ENCODE assay signal across 8 mouse cellular contexts in genomic region chr1:84694688-84695474, GRCm38 (mm10). TPM values are rescaled to one million over a fixed set of nuclear protein-coding genes. Genes with fewer than 3 reads are reported as not detected.
A peak's percentile ranks its signal among the peaks of the same experiment; 100 is the strongest.
DNase-seq lines count a peak whose midpoint lies in the region; ATAC-seq and TF ChIP-seq lines count a peak whose summit lies in the region.

No protein-coding gene starts in this region.

- peak; percentile 19 for DNase-seq in gastrocnemius, adult 2 months
- no peak for DNase-seq in gastrocnemius, adult 8-10 months (ENCODE audit: low spot score in 2 of 2)
- peak; percentile 54 for DNase-seq in Muller cell, postnatal 12 days (ENCODE audit: inconsistent ontology term)
- DNase-seq in embryonic facial prominence, embryonic 10.5 days (ENCODE audit: low spot score): peak; percentile 20
- peak; percentile 3 for DNase-seq in skeletal muscle tissue, adult 2 months (ENCODE audit: low read depth, low spot score)

- intact Hi-C loops in gastrocnemius, adult 2 months (cut with DNase I): no loop called here

- no peak overlapping the region for H3K9ac ChIP-seq in intestine, embryonic 15.5 days
- H3K9ac ChIP-seq in liver, embryonic 15.5 days: no peak overlapping the region

- peak overlapping the region; percentile 62 for H3K4me3 ChIP-seq in gastrocnemius, adult 2 months
- peak overlapping the region; percentile 74 for H3K4me3 ChIP-seq in embryonic facial prominence, embryonic 10.5 days
- H3K4me3 ChIP-seq in intestine, embryonic 15.5 days (replicated peaks): peak overlapping the region; percentile 45
- 0 out of 2 replicates have a peak overlapping the region, but pooled peaks have one; percentile 32 for H3K4me3 ChIP-seq in liver, embryonic 15.5 days (replicated peaks)

- peak; percentile 44 for ATAC-seq in intestine, embryonic 15.5 days
- ATAC-seq in liver, embryonic 15.5 days (ENCODE audit: insufficient read depth): no peak
- no peak for ATAC-seq in inflammation-experienced regulatory T-cells, adult 6 months

- peaks cover 18% of the 10 kb centered on the region for H3K4me1 ChIP-seq in embryonic facial prominence, embryonic 10.5 days
- H3K4me1 ChIP-seq in intestine, embryonic 15.5 days (replicated peaks): peaks cover 11% of the 10 kb centered on the region
- peaks cover 11% of the 10 kb centered on the region for H3K4me1 ChIP-seq in liver, embryonic 15.5 days (replicated peaks)

- no peak overlapping the region for H3K27ac ChIP-seq in gastrocnemius, adult 2 months
- peak overlapping the region; percentile 35; the same call in 1 of the 2 replicates for H3K27ac ChIP-seq in embryonic facial prominence, embryonic 10.5 days (replicated peaks)
- H3K27ac ChIP-seq in intestine, embryonic 15.5 days: no peak overlapping the region
- H3K27ac ChIP-seq in liver, embryonic 15.5 days (replicated peaks): no peak overlapping the region

- H3K4me2 ChIP-seq in intestine, embryonic 15.5 days (replicated peaks): peak overlapping the region; percentile 90
- peak overlapping the region; percentile 56 for H3K4me2 ChIP-seq in liver, embryonic 15.5 days

- peaks cover 41% of the 10 kb centered on the region for H3K27me3 ChIP-seq in embryonic facial prominence, embryonic 10.5 days (replicated peaks; ENCODE audit: low read depth, poor library complexity, severe bottlenecking)
- peaks cover 22% of the 10 kb centered on the region for H3K27me3 ChIP-seq in intestine, embryonic 15.5 days (replicated peaks)
- H3K27me3 ChIP-seq in liver, embryonic 15.5 days: peaks cover 39% of the 10 kb centered on the region

- TF ChIP-seq CTCF in gastrocnemius, adult 2 months (IDR thresholded peaks at IDR 0.05): no peak

- H3K9me3 ChIP-seq in embryonic facial prominence, embryonic 10.5 days: no peaks in the 10 kb centered on the region
- H3K9me3 ChIP-seq in intestine, embryonic 15.5 days: no peaks in the 10 kb centered on the region
- H3K9me3 ChIP-seq in liver, embryonic 15.5 days (replicated peaks): no peaks in the 10 kb centered on the region

- H3K36me3 ChIP-seq in embryonic facial prominence, embryonic 10.5 days (replicated peaks): no peaks in the 10 kb centered on the region
- H3K36me3 ChIP-seq in intestine, embryonic 15.5 days: no peaks in the 10 kb centered on the region
- H3K36me3 ChIP-seq in liver, embryonic 15.5 days (replicated peaks): no peaks in the 10 kb centered on the region

- 13% methylated on average over 26 of the region's 26 CpGs for WGBS in embryonic facial prominence, embryonic 10.5 days
- whole genome bisulfite sequencing in intestine, embryonic 15.5 days: 12% methylated on average over 26 of the region's 26 CpGs
- 16% methylated on average over 26 of the region's 26 CpGs for WGBS in liver, embryonic 15.5 days (ENCODE audit: insufficient replicate concordance)

RNA-seq across cellular contexts. Expression of gene Dner, which starts 1.1 kb away (rescaled TPM):
- not detected for total RNA-seq in gastrocnemius, adult 2 months (2021)
- total RNA-seq in gastrocnemius, adult 8-10 months (2022): not detected
- 3.4 and 3.6 TPM in 2 replicates for polyA plus RNA-seq in embryonic facial prominence, embryonic 10.5 days (2016; fragmentation: Nextera tagmentation; extraction: Ambion mirVana)
- polyA plus RNA-seq in intestine, embryonic 15.5 days (2015; fragmentation: Nextera tagmentation; extraction: Ambion mirVana): 3.9 and 4.1 TPM in 2 replicates
- 0.07 and 0.09 TPM in 2 replicates for polyA plus RNA-seq in liver, embryonic 15.5 days (2015; fragmentation: Nextera tagmentation; extraction: Ambion mirVana)
- under 1 TPM in 1 of 3 experiments, not detected in 2; 0.15 TPM for polyA plus RNA-seq in inflammation-experienced regulatory T-cells, adult 6 months (2017; shearing (Covaris generic))

Comparison
In these comparisons a context has a peak if more than half of its experiments do, and no peak if none do; other contexts are left out.
1. DNase-seq: peak in gastrocnemius, adult 2 months (single experiment), Muller cell, postnatal 12 days (single experiment), embryonic facial prominence, embryonic 10.5 days (single experiment) and skeletal muscle tissue, adult 2 months (single experiment); none in gastrocnemius, adult 8-10 months (0 of 2).
2. Peak in every context shown above with its lines, with median percentiles within 50 percentile points of each other: H3K4me3 ChIP-seq.